Comparison of ENCODE assay signal across 2 mouse cellular contexts in genomic region chr17:35028315-35028714, GRCm38 (mm10).
TF ChIP-seq lines count a peak whose summit lies in the region.

No protein-coding gene starts in this region.

TF ChIP-seq in CH12.LX, 34 proteins besides CTCF, POLR2A, EP300 and RAD21:
- TF ChIP-seq HCFC1 (IDR thresholded peaks at IDR 0.05; ENCODE audit: low read depth, low read length): no peak
- no peak for TF ChIP-seq MEF2A (IDR thresholded peaks at IDR 0.05; ENCODE audit: borderline replicate concordance, low read depth, low read length)
- TF ChIP-seq IRF4 (IDR thresholded peaks at IDR 0.05; ENCODE audit: low read depth, low read length): no peak
- TF ChIP-seq TCF12 (IDR thresholded peaks at IDR 0.05; ENCODE audit: low read depth, low read length): no peak
- no peak for TF ChIP-seq SIN3A (IDR thresholded peaks at IDR 0.05; ENCODE audit: low read length)
- no peak for TF ChIP-seq ZC3H11A (IDR thresholded peaks at IDR 0.05; ENCODE audit: low read depth, low read length)
- no peak for TF ChIP-seq KAT2A (IDR thresholded peaks at IDR 0.05; ENCODE audit: insufficient replicate concordance, low read length)
- TF ChIP-seq MAZ (IDR thresholded peaks at IDR 0.05; ENCODE audit: low read depth, low read length): no peak
- TF ChIP-seq ETS1 (conservative IDR thresholded peaks at IDR 0.05; ENCODE audit: low read depth, low read length): no peak
- TF ChIP-seq ZKSCAN1 (IDR thresholded peaks at IDR 0.05; ENCODE audit: borderline replicate concordance, low read depth, low read length): no peak

TF ChIP-seq in MEL, 35 proteins besides CTCF, POLR2A, EP300 and RAD21:
- TF ChIP-seq GATA1 (IDR thresholded peaks at IDR 0.05; ENCODE audit: low read depth, low read length) (peak; percentile 42; the same call in 1 of the 2 replicates), MYB (IDR thresholded peaks at IDR 0.05; ENCODE audit: low read depth, low read length) (peak; percentile 57; the same call in 1 of the 2 replicates), MAX (IDR thresholded peaks at IDR 0.05; ENCODE audit: low read length) (0 out of 2 replicates have a peak, but pooled peaks have one; percentile 11), KAT2A (conservative IDR thresholded peaks at IDR 0.05; ENCODE audit: low read depth, low read length) (no peak), TAL1 (IDR thresholded peaks at IDR 0.05; ENCODE audit: low read length) (peak; percentile 68), RCOR1 (IDR thresholded peaks at IDR 0.05; ENCODE audit: low read depth, low read length) (no peak), SIN3A (IDR thresholded peaks at IDR 0.05; ENCODE audit: low read length) (peak; percentile 45), USF2 (IDR thresholded peaks at IDR 0.05; ENCODE audit: borderline replicate concordance in 1 of 2, insufficient read depth in 1 of 2, low read depth in 1 of 2, low read length in 2 of 2) (no peak), ETS1 (IDR thresholded peaks at IDR 0.05; ENCODE audit: low read depth, low read length) (peak; percentile 81)
